Mouse (Mus musculus) embryo, embryonic 9.5 days (tissue): ENCODE measurements around the gene Lin7a.

Experiments used
- DNase-seq: peaks from one replicate; pipeline ENCODE4 v3.0.0-alpha.2; 2017; ENCODE audit errors: extremely low spot score

Gene Lin7a

GRCm38 (mm10) chr10:107323865-107324264 is 52.4 kb downstream of the Lin7a start:
- no peak for DNase-seq

GRCm38 (mm10) chr10:107325558-107325957 is 54.1 kb downstream of the Lin7a start:
- DNase-seq = no peak

DNA sequence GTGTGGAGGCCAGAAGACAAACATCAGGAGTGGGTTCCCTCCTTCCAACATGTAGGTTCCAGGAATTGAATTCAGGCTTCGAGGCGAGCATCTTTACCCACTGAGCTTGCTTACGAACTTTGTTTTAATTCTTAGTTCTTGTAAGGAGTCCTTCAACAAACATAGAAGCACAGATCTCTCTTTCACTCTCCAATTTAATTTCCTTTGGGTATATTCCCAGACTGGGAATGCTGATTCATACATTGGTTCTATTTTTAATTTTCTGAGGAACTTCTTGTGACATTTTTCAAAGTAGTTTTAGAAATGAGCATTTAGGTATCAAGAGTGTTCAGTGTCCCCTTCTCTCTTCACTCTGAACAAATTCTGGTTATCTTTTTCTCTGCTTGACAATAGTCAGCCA is 68.0 kb downstream of the Lin7a start:
- DNase-seq = no peak

DNA sequence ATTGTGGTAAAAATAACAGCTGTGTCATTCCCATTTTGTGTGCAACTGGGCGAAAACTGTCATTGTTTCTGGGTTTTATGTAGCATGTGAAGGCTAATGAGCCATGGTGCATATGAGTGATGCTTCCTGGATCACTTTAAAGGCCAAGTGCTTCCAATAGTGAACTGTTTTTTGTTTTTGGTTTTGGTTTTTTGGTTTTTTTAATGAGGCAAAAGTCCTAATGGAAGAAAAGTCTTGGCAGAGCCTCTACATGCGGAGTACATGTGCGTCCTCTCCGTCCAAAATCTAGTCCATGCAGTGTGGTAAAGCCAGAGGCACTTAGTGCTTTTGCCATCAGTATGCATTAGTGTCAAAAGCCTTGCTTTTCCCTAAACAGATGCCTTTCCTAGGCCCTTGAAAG is 69.7 kb downstream of the Lin7a start:
- DNase-seq = peak; percentile 7

DNA sequence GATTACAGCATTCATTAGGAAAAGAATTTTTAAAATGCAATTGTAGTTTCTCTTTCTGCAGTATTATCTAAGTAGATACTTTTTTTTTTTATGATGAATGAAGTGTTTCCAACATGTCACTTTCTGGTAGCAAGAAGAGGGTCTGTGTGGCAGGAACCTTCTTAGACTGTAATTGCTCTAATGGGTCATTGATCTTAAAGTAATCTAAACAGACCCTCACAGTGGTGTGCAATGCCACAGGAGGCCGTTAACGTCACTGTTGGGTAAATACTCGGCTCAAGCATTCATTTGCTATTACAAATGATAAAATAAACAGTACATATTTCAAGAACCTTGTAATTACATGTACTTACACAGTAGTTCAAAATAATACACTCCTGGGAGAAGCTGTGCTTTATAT is 72.7 kb downstream of the Lin7a start:
- no peak for DNase-seq

GRCm38 (mm10) chr10:107347842-107348241 is 76.4 kb downstream of the Lin7a start:
- no peak for DNase-seq

- no peak for DNase-seq
Observed at GRCm38 (mm10) chr10:107351696-107352485, 80.4 kb downstream of the Lin7a start.

DNA sequence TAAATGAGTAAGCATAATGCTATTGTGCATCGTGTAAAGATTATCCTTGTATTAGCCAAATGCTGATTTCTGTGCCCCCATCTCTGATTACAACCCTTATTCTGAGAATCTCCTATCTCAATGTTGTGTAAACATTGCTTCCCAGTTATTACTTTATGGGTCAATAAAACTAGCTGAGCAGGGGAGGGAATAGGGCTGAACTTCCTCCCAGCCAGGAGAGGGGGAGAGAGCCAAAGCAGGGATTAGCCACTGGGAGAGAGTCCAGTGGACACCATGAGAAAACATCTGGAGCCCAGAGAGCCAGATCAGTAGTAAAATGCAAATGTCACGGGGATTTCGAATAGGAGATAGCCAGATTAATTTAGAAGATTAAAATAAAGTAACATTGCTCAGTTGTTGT is 82.0 kb downstream of the Lin7a start:
- DNase-seq = no peak

GRCm38 (mm10) chr10:107358443-107359040 is 87.1 kb downstream of the Lin7a start:
- DNase-seq = no peak

DNA sequence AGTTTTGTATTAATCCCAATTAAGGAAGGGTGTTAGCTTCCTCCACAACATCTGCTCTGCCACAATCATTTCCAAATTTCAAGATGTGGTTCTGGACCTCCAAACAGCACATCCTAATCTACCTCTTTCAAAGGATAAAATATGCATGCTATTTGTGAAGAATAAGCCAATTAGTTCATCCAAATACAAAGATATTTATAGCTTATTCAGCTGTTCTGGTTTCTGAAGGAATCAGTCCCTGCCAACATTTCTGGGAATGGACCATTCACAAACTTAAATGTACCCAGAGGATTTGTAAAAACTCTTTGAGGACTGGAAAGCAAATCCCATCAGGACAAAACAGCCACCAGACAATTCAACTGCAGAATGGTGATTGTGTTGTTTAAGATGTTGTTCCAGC is 87.8 kb downstream of the Lin7a start:
- no peak for DNase-seq

DNA sequence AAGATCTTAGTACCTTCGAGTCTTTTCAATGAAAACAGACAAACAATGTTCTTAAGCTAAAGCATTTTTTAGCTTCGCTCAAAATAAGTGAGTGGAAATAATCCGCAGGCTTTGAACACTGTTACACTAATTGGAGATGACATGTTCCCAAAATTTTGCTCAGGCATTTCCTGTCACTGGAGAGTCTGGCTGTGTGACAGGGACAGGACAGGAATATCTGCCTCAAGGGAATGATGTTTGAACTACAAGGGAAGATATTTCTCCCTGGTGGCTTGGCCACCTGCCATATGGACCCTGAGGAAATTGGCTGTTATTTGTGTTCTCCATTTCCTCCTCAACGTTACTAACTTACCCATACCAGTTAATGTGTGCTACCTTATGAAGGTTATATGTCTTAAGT is 90.1 kb downstream of the Lin7a start:
- no peak for DNase-seq

GRCm38 (mm10) chr10:107362026-107362425 is 90.5 kb downstream of the Lin7a start:
- DNase-seq = no peak

- no peak for DNase-seq
Observed at GRCm38 (mm10) chr10:107363049-107363816, 91.7 kb downstream of the Lin7a start.

DNA sequence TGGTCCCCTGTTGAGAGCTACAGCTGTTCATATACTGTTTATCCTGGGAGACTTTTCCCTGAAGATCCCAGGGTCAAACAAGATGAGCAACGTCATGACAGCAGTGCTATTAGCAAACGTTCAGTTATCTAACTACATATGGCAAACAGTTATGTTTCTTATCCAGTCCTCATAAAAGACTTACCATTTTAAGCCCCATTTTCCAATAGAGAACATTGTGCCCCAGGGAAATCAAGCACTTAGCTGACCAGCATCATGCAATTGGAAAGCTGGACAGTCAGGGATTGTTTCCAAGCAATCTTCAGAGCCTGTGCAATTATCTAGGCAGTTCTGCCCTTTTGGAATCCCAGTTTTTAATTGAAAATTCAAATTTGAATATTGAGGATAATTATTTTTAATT is 105.7 kb downstream of the Lin7a start:
- DNase-seq = no peak

DNA sequence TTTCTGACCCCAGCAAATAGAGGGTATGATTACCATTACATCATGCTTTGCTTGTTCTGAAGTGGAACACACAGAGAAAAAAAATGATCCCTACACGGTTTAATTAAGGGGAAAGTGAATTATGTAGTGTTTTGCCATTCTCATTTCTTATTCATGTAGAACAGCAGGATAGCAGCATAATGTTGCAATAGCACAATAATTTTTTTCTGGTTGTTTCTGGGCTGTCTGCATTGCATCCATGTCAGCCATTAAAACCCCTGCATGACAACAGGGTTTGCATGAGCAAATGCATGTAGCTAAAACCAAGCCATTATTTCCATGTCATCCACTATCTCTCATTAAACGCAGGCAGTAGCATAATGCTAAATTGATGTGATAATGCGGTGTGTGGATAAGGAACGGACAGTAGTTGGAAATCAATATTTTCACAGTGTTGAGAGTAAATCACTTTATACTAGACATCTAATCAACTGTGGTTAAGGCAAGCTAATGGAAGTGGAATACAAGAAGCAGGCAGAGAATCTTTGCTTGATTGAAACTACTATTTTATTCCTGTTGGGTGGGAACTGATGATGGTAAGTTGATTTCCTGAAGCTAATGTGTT is 109.8 kb downstream of the Lin7a start:
- no peak for DNase-seq

- DNase-seq = no peak
Observed at GRCm38 (mm10) chr10:107383825-107384224, 112.3 kb downstream of the Lin7a start.

DNA sequence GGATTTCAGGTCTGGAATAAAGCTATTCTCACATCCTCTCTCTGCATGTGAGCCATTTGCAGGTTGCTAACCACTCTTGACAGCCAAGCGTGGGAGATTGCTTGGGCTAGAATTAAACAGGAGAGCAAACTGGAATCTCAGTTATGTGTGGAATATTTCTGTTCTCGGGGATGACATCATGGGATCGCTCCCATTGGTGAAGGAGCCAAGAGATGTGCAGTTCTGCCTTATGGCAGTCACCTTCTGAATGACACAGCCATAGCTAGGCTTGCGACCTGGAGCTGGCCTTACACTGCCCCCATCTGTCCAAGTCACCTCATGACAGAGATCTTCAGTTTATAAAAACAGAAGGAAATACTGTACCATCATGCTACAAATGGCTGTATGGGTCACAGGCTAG is 118.0 kb downstream of the Lin7a start:
- DNase-seq = peak; percentile 16

GRCm38 (mm10) chr10:107405347-107405746 is 133.9 kb downstream of the Lin7a start:
- no peak for DNase-seq

- DNase-seq = no peak
Observed at GRCm38 (mm10) chr10:107418306-107418705, 146.8 kb downstream of the Lin7a start.

- DNase-seq = no peak
Observed at GRCm38 (mm10) chr10:107436967-107437366, 165.5 kb downstream of the Lin7a start.

GRCm38 (mm10) chr10:107442781-107443180 is 171.3 kb downstream of the Lin7a start:
- DNase-seq = peak; percentile 14
